Comparison of ENCODE assay signal across 8 mouse cellular contexts in genomic region chr3:88467116-88467824, GRCm38 (mm10). TPM values are rescaled to one million over a fixed set of nuclear protein-coding genes. Genes with fewer than 3 reads are reported as not detected.
DNase-seq lines count a peak whose midpoint lies in the region; ATAC-seq and TF ChIP-seq lines count a peak whose summit lies in the region.

No protein-coding gene starts in this region.

- H3K36me3 ChIP-seq in embryonic facial prominence, embryonic 12.5 days, result no peaks in the 10 kb centered on the region
- H3K36me3 ChIP-seq in heart, embryonic 10.5 days, result no peaks in the 10 kb centered on the region
- no peaks in the 10 kb centered on the region for H3K36me3 ChIP-seq in limb, embryonic 14.5 days (ENCODE audit: control insufficient read depth, insufficient read depth, low read length)
- H3K36me3 ChIP-seq in midbrain, embryonic 16.5 days (ENCODE audit: control insufficient read depth, insufficient read depth, low read length), result no peaks in the 10 kb centered on the region

- H3K4me2 ChIP-seq in embryonic facial prominence, embryonic 12.5 days (replicated peaks), result no peak overlapping the region
- no peak overlapping the region for H3K4me2 ChIP-seq in limb, embryonic 14.5 days (replicated peaks; ENCODE audit: low read depth, low read length, severe bottlenecking)
- H3K4me2 ChIP-seq in midbrain, embryonic 16.5 days (ENCODE audit: low read length), result no peak overlapping the region

- no peak overlapping the region for H3K27ac ChIP-seq in embryonic facial prominence, embryonic 12.5 days
- no peak overlapping the region for H3K27ac ChIP-seq in heart, embryonic 10.5 days
- no peak overlapping the region for H3K27ac ChIP-seq in limb, embryonic 14.5 days (replicated peaks; ENCODE audit: low read depth, low read length)
- H3K27ac ChIP-seq in midbrain, embryonic 16.5 days (ENCODE audit: low read length), result no peak overlapping the region; the same call in 1 of the 2 replicates

- H3K4me1 ChIP-seq in embryonic facial prominence, embryonic 12.5 days, result no peaks in the 10 kb centered on the region
- 0 out of 2 replicates have a peak, but pooled peaks cover 4% of the 10 kb centered on the region for H3K4me1 ChIP-seq in heart, embryonic 10.5 days
- no peaks in the 10 kb centered on the region for H3K4me1 ChIP-seq in limb, embryonic 14.5 days (ENCODE audit: control insufficient read depth, insufficient read depth, low read length)
- no peaks in the 10 kb centered on the region for H3K4me1 ChIP-seq in midbrain, embryonic 16.5 days (ENCODE audit: control insufficient read depth, insufficient read depth, low read length)

- no peaks in the 10 kb centered on the region for H3K9me3 ChIP-seq in embryonic facial prominence, embryonic 12.5 days
- no peaks in the 10 kb centered on the region for H3K9me3 ChIP-seq in heart, embryonic 10.5 days
- H3K9me3 ChIP-seq in limb, embryonic 14.5 days (ENCODE audit: control insufficient read depth, low read length), result no peaks in the 10 kb centered on the region
- no peaks in the 10 kb centered on the region for H3K9me3 ChIP-seq in midbrain, embryonic 16.5 days (replicated peaks; ENCODE audit: control insufficient read depth, low read length, poor library complexity, severe bottlenecking)

- no peak overlapping the region for H3K4me3 ChIP-seq in embryonic facial prominence, embryonic 12.5 days
- no peak overlapping the region for H3K4me3 ChIP-seq in heart, embryonic 10.5 days
- no peak overlapping the region for H3K4me3 ChIP-seq in limb, embryonic 14.5 days (replicated peaks; ENCODE audit: low read length)
- no peak overlapping the region for H3K4me3 ChIP-seq in midbrain, embryonic 16.5 days (ENCODE audit: low read depth, low read length)

- peak; percentile 77 for ATAC-seq in embryonic facial prominence, embryonic 12.5 days (ENCODE audit: insufficient number of reproducible peaks, insufficient read depth, low FRiP score, low TSS enrichment)
- peak; percentile 86 for ATAC-seq in limb, embryonic 14.5 days (ENCODE audit: low FRiP score, low read depth)
- ATAC-seq in midbrain, embryonic 16.5 days, result peak; percentile 80

- no peak overlapping the region for H3K9ac ChIP-seq in embryonic facial prominence, embryonic 12.5 days
- peak overlapping the region; percentile 36; the same call in 1 of the 2 replicates for H3K9ac ChIP-seq in limb, embryonic 14.5 days (ENCODE audit: low read depth, low read length, severe bottlenecking)
- peak overlapping the region; percentile 51; the same call in 1 of the 2 replicates for H3K9ac ChIP-seq in midbrain, embryonic 16.5 days (ENCODE audit: low read depth, low read length)

- peak; percentile 96 for DNase-seq in 3T3-L1 (ENCODE audit: low read depth, low spot score)
- DNase-seq in adrenal gland, postnatal 36 days, result peak; percentile 92
- peak; percentile 94 for DNase-seq in heart, embryonic 10.5 days (ENCODE audit: low spot score)
- DNase-seq in kidney, adult 9 months, result peak; percentile 90
- peak; percentile 95 for DNase-seq in limb, embryonic 14.5 days (ENCODE audit: low spot score)
- DNase-seq in spleen, adult 18-20 months, result peak; percentile 68 to 90

- H3K27me3 ChIP-seq in embryonic facial prominence, embryonic 12.5 days, result no peaks in the 10 kb centered on the region
- H3K27me3 ChIP-seq in heart, embryonic 10.5 days (ENCODE audit: insufficient read depth, poor library complexity, severe bottlenecking), result peaks cover 9% of the 10 kb centered on the region; the same call in 1 of the 2 replicates
- H3K27me3 ChIP-seq in limb, embryonic 14.5 days (ENCODE audit: control insufficient read depth, insufficient read depth, low read length), result no peaks in the 10 kb centered on the region
- H3K27me3 ChIP-seq in midbrain, embryonic 16.5 days (ENCODE audit: control insufficient read depth, insufficient read depth, low read depth, low read length), result no peaks in the 10 kb centered on the region

- no peak for TF ChIP-seq POLR2A in limb, embryonic 14.5 days (IDR thresholded peaks at IDR 0.05; ENCODE audit: borderline replicate concordance, extremely low read depth, insufficient read depth, insufficient read length)

- WGBS in embryonic facial prominence, embryonic 12.5 days, result 30% methylated on average over 16 of the region's 16 CpGs
- 28% methylated on average over 16 of the region's 16 CpGs for WGBS in heart, embryonic 10.5 days
- WGBS in limb, embryonic 14.5 days, result 28% methylated on average over 16 of the region's 16 CpGs
- WGBS in midbrain, embryonic 16.5 days, result 28% methylated on average over 16 of the region's 16 CpGs

RNA-seq across cellular contexts. Expression of gene Sema4a, which starts 6.3 kb away (rescaled TPM):
- 10 to 100 TPM in 1 of 2 experiments, 1 to 10 TPM in 1; 8.9 to 12.6 TPM for total RNA-seq in adrenal gland, postnatal 36 days (2021)
- polyA plus RNA-seq in embryonic facial prominence, embryonic 12.5 days (2016; fragmentation: Nextera tagmentation; extraction: Ambion mirVana), result 7.5 and 9.0 TPM in 2 replicates
- 1.7 and 4.3 TPM in 2 replicates for polyA plus RNA-seq in heart, embryonic 10.5 days (2016; fragmentation: Nextera tagmentation; extraction: Ambion mirVana)
- 13.5 and 16.0 TPM in 2 replicates for polyA plus RNA-seq in limb, embryonic 14.5 days (2012; rRNA removed)
- polyA plus RNA-seq in limb, embryonic 14.5 days (2014; fragmentation: Nextera tagmentation; extraction: Ambion mirVana), result 12.9 and 14.4 TPM in 2 replicates
- polyA plus RNA-seq in midbrain, embryonic 16.5 days (2015; fragmentation: Nextera tagmentation; extraction: Ambion mirVana), result 42.5 and 44.0 TPM in 2 replicates

RNA-seq across cellular contexts. Expression of gene Slc25a44, which starts 42.3 kb away (rescaled TPM):
- total RNA-seq in adrenal gland, postnatal 36 days (2021), result 10 to 100 TPM; 47.2 to 48.1 TPM
- polyA plus RNA-seq in embryonic facial prominence, embryonic 12.5 days (2016; fragmentation: Nextera tagmentation; extraction: Ambion mirVana), result 17.0 and 17.3 TPM in 2 replicates
- polyA plus RNA-seq in heart, embryonic 10.5 days (2016; fragmentation: Nextera tagmentation; extraction: Ambion mirVana), result 16.8 and 17.5 TPM in 2 replicates
- polyA plus RNA-seq in limb, embryonic 14.5 days (2012; rRNA removed), result 21.2 and 24.0 TPM in 2 replicates
- 18.0 and 19.1 TPM in 2 replicates for polyA plus RNA-seq in limb, embryonic 14.5 days (2014; fragmentation: Nextera tagmentation; extraction: Ambion mirVana)
- polyA plus RNA-seq in midbrain, embryonic 16.5 days (2015; fragmentation: Nextera tagmentation; extraction: Ambion mirVana), result 36.7 and 39.3 TPM in 2 replicates

RNA-seq across cellular contexts. Expression of gene Lmna, which starts 42.5 kb away (rescaled TPM):
- total RNA-seq in adrenal gland, postnatal 36 days (2021), result 100 to 1,000 TPM; 109 to 141 TPM
- polyA plus RNA-seq in embryonic facial prominence, embryonic 12.5 days (2016; fragmentation: Nextera tagmentation; extraction: Ambion mirVana), result 109 and 113 TPM in 2 replicates
- 57.7 and 80.7 TPM in 2 replicates for polyA plus RNA-seq in heart, embryonic 10.5 days (2016; fragmentation: Nextera tagmentation; extraction: Ambion mirVana)
- 238 and 364 TPM in 2 replicates for polyA plus RNA-seq in limb, embryonic 14.5 days (2012; rRNA removed)
- 378 and 402 TPM in 2 replicates for polyA plus RNA-seq in limb, embryonic 14.5 days (2014; fragmentation: Nextera tagmentation; extraction: Ambion mirVana)
- polyA plus RNA-seq in midbrain, embryonic 16.5 days (2015; fragmentation: Nextera tagmentation; extraction: Ambion mirVana), result 51.0 and 59.7 TPM in 2 replicates

RNA-seq across cellular contexts. Expression of gene Pmf1, which starts 57.1 kb away (rescaled TPM):
- total RNA-seq in adrenal gland, postnatal 36 days (2021), result 10 to 100 TPM; 29.4 to 43.1 TPM
- polyA plus RNA-seq in embryonic facial prominence, embryonic 12.5 days (2016; fragmentation: Nextera tagmentation; extraction: Ambion mirVana), result 130 and 133 TPM in 2 replicates
- 131 and 149 TPM in 2 replicates for polyA plus RNA-seq in heart, embryonic 10.5 days (2016; fragmentation: Nextera tagmentation; extraction: Ambion mirVana)
- 99.9 and 108 TPM in 2 replicates for polyA plus RNA-seq in limb, embryonic 14.5 days (2012; rRNA removed)
- polyA plus RNA-seq in limb, embryonic 14.5 days (2014; fragmentation: Nextera tagmentation; extraction: Ambion mirVana), result 109 and 114 TPM in 2 replicates
- 18.3 and 19.2 TPM in 2 replicates for polyA plus RNA-seq in midbrain, embryonic 16.5 days (2015; fragmentation: Nextera tagmentation; extraction: Ambion mirVana)
